ENCODE assay signal across 7 mouse cellular contexts in the genomic region with DNA sequence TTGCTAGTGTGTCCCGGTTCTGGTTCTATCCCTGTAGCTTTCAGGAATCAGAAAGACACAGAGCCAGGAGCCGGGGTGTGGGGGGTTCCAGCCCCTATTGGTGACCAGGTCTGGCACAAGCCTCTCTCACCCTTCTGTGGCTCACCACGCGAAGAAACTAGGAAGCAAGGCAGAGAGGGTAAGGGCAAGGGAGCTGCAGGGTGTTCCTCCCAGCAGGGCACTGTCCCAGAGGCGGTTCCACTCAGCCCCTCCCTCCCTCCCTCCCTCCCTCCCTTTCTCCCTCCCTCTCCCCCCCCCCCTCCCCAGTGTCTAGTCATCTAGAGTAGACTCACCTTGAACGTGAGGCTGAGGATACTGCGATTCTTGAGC. TPM values are rescaled to one million over a fixed set of nuclear protein-coding genes. Genes with fewer than 3 reads are reported as not detected.
DNase-seq lines count a peak whose midpoint lies in the region; ATAC-seq and TF ChIP-seq lines count a peak whose summit lies in the region.

No protein-coding gene starts in this region.

- DNase-seq in urinary bladder, postnatal 14 days (ENCODE audit: low spot score), result no peak
- DNase-seq in layer of hippocampus, adult 11-12 months (ENCODE audit: low spot score), result no peak

- ATAC-seq in hindbrain, embryonic 13.5 days (ENCODE audit: low FRiP score), result no peak
- peak; percentile 80 for ATAC-seq in liver, embryonic 16.5 days (ENCODE audit: low read depth)

- peak overlapping the region; percentile 69 for H3K4me3 ChIP-seq in E14TG2a.4 (replicated peaks; ENCODE audit: low read length)
- peak overlapping the region; percentile 71 for H3K4me3 ChIP-seq in brown adipose tissue, adult 24 weeks (ENCODE audit: insufficient read depth, low read depth, low read length)
- no peak overlapping the region for H3K4me3 ChIP-seq in hindbrain, embryonic 13.5 days
- H3K4me3 ChIP-seq in liver, embryonic 16.5 days (ENCODE audit: low read depth, low read length), result peak overlapping the region; percentile 58
- peak overlapping the region; percentile 61 for H3K4me3 ChIP-seq in small intestine, adult 2 months (ENCODE audit: low read depth, low read length)

- H3K27me3 ChIP-seq in E14TG2a.4 (ENCODE audit: insufficient read depth, low read length), result peaks cover 31% of the 10 kb centered on the region
- H3K27me3 ChIP-seq in hindbrain, embryonic 13.5 days, result peaks cover 10% of the 10 kb centered on the region; the same call in 1 of the 2 replicates
- no peaks in the 10 kb centered on the region for H3K27me3 ChIP-seq in liver, embryonic 16.5 days (ENCODE audit: control insufficient read depth, insufficient read depth, low read depth, low read length)
- no peaks in the 10 kb centered on the region for H3K27me3 ChIP-seq in small intestine, adult 2 months (ENCODE audit: control insufficient read depth, insufficient read depth, low read length)

- peaks cover 8% of the 10 kb centered on the region for H3K4me1 ChIP-seq in E14TG2a.4 (replicated peaks; ENCODE audit: low read depth, low read length)
- H3K4me1 ChIP-seq in brown adipose tissue, adult 24 weeks (ENCODE audit: control insufficient read depth, insufficient read depth, insufficient read length, low read length), result peaks cover 5% of the 10 kb centered on the region; the same call in 1 of the 2 replicates
- peaks cover 3% of the 10 kb centered on the region; the same call in 1 of the 2 replicates for H3K4me1 ChIP-seq in hindbrain, embryonic 13.5 days (replicated peaks)
- peaks cover 31% of the 10 kb centered on the region for H3K4me1 ChIP-seq in liver, embryonic 16.5 days (ENCODE audit: control insufficient read depth, low read depth, low read length)
- peaks cover 21% of the 10 kb centered on the region for H3K4me1 ChIP-seq in small intestine, adult 2 months (ENCODE audit: control insufficient read depth, insufficient read depth, insufficient read length, low read length)

- no peaks in the 10 kb centered on the region for H3K36me3 ChIP-seq in E14TG2a.4 (ENCODE audit: insufficient read depth, low read length)
- H3K36me3 ChIP-seq in hindbrain, embryonic 13.5 days, result no peaks in the 10 kb centered on the region
- H3K36me3 ChIP-seq in liver, embryonic 16.5 days (ENCODE audit: control insufficient read depth, insufficient read depth), result peaks cover 9% of the 10 kb centered on the region
- H3K36me3 ChIP-seq in small intestine, adult 2 months (ENCODE audit: control insufficient read depth, insufficient read depth, low read length), result peaks cover 33% of the 10 kb centered on the region

- H3K27ac ChIP-seq in brown adipose tissue, adult 24 weeks (replicated peaks; ENCODE audit: low read depth, low read length), result no peak overlapping the region
- H3K27ac ChIP-seq in hindbrain, embryonic 13.5 days, result no peak overlapping the region
- peak overlapping the region; percentile 93 for H3K27ac ChIP-seq in liver, embryonic 16.5 days (ENCODE audit: low read length)
- H3K27ac ChIP-seq in small intestine, adult 2 months (ENCODE audit: insufficient read depth, low read depth, low read length), result peak overlapping the region; percentile 84

- TF ChIP-seq POLR2A in small intestine, adult 2 months (IDR thresholded peaks at IDR 0.05; ENCODE audit: low read depth, low read length), result peak; percentile 41; the same call in 1 of the 2 replicates

- 0 out of 2 replicates have a peak overlapping the region, but pooled peaks have one; percentile 5 for H3K9ac ChIP-seq in hindbrain, embryonic 13.5 days
- peak overlapping the region; percentile 66 for H3K9ac ChIP-seq in liver, embryonic 16.5 days (ENCODE audit: low read depth, low read length)

- TF ChIP-seq CTCF in E14TG2a.4 (conservative IDR thresholded peaks at IDR 0.05; ENCODE audit: low read length), result no peak
- TF ChIP-seq CTCF in small intestine, adult 2 months (IDR thresholded peaks at IDR 0.05; ENCODE audit: extremely low read depth, insufficient read length, insufficient replicate concordance, low read depth, low read length), result no peak

- WGBS in hindbrain, embryonic 13.5 days, result 7% methylated on average over 7 of the region's 7 CpGs
- WGBS in liver, embryonic 16.5 days (ENCODE audit: insufficient replicate concordance), result 3% methylated on average over 7 of the region's 7 CpGs
- 2% methylated on average over 6 of the region's 7 CpGs for WGBS in small intestine, adult 2 months

- peak overlapping the region; percentile 46 for H3K4me2 ChIP-seq in hindbrain, embryonic 13.5 days
- H3K4me2 ChIP-seq in liver, embryonic 16.5 days (ENCODE audit: low read depth, low read length), result peak overlapping the region; percentile 94

- no peaks in the 10 kb centered on the region for H3K9me3 ChIP-seq in E14TG2a.4 (ENCODE audit: low read length)
- no peaks in the 10 kb centered on the region for H3K9me3 ChIP-seq in hindbrain, embryonic 13.5 days
- no peaks in the 10 kb centered on the region for H3K9me3 ChIP-seq in liver, embryonic 16.5 days (replicated peaks; ENCODE audit: control insufficient read depth, low read length)

RNA-seq across cellular contexts. Expression of gene Trim14, which starts 8.4 kb away (rescaled TPM):
- 3.3 and 3.5 TPM in 2 replicates for polyA plus RNA-seq in brown adipose tissue, adult 24 weeks (2012; ENCODE audit: insufficient read depth, insufficient read length, missing spikeins)
- polyA plus RNA-seq in hindbrain, embryonic 13.5 days (2015; fragmentation: Nextera tagmentation; extraction: Ambion mirVana), result 0.93 and 0.96 TPM in 2 replicates
- polyA plus RNA-seq in liver, embryonic 16.5 days (2015; fragmentation: Nextera tagmentation; extraction: Ambion mirVana), result 8.2 and 9.0 TPM in 2 replicates
- polyA plus RNA-seq in small intestine, adult 2 months (2012; rRNA removed), result 24.9 and 58.2 TPM in 2 replicates

RNA-seq across cellular contexts. Expression of gene Nans, which starts 38.5 kb away (rescaled TPM):
- polyA plus RNA-seq in brown adipose tissue, adult 24 weeks (2012; ENCODE audit: insufficient read depth, insufficient read length, missing spikeins), result 5.3 and 11.4 TPM in 2 replicates
- polyA plus RNA-seq in hindbrain, embryonic 13.5 days (2015; fragmentation: Nextera tagmentation; extraction: Ambion mirVana), result 64.7 and 67.5 TPM in 2 replicates
- 40.5 and 48.3 TPM in 2 replicates for polyA plus RNA-seq in liver, embryonic 16.5 days (2015; fragmentation: Nextera tagmentation; extraction: Ambion mirVana)
- polyA plus RNA-seq in small intestine, adult 2 months (2012; rRNA removed), result 21.2 and 36.0 TPM in 2 replicates

Comparison
In these comparisons a context has a peak if more than half of its experiments do, and no peak if none do; other contexts are left out.
1. H3K27ac ChIP-seq: peak in liver, embryonic 16.5 days (single experiment) and small intestine, adult 2 months (single experiment); none in brown adipose tissue, adult 24 weeks (single experiment) and hindbrain, embryonic 13.5 days (single experiment).